Mouse (Mus musculus) right cerebral cortex, postnatal 10 days (tissue): ENCODE data around the gene Gm20388.

Experiments
- DNase-seq, 2 experiments: peaks; one replicate each; pipeline ENCODE4 v3.0.0; 2021; ENCODE audit warnings: low spot score in 2 of 2

The Gm20388 gene

DNA sequence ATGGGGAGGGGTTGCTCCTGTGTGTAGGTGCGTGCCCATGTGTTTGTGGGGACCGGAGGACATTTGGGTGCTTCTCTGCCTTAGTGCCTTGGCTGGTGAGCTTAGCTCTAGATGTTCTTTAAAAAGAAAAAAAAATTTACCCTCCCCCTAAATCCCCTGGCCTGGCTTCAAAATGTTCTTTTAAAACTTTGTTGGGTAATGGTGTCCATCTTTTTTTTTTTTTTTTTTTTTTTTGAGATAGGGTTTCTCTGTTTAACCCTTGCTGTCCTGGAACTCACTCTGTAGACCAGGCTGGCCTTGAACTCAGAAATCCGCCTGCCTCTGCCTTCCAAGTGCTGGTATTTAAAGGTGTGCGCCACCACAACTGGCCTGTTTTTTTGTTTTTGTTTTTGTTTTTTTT, 4.7 kb downstream of the Gm20388 start:
- DNase-seq, result no peak

DNA sequence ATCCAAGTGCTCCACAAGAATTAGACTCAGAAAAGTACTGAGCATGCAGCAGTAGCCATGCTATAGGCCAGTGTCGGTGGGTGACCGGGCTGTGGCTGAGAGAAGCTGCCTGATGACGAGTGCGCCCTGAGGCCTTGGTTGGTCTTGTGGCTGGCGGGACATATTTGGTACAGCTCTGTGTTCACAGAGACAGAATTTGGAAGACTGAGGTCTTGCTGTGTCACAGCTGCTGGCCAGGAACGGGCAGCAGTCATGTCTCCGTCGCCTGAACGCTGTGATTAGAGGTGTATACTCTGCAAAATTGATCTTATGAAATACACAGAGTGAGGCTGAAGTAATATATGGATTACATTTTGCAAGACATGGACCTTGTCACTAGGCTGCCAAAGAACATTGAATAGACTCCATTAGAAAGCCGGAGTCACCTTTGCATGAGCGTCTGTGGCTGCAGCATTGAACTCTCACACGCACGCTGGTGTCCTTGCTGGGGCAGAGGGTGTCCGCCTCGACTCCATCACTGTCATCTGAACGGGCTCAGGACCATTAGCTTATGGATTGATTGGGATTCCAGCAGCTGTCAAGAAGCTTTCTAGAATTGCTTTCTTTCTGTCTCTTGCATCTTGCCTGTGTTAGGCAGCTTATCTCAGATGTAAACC, 5.7 kb downstream of the Gm20388 start:
- DNase-seq, result no peak

DNA sequence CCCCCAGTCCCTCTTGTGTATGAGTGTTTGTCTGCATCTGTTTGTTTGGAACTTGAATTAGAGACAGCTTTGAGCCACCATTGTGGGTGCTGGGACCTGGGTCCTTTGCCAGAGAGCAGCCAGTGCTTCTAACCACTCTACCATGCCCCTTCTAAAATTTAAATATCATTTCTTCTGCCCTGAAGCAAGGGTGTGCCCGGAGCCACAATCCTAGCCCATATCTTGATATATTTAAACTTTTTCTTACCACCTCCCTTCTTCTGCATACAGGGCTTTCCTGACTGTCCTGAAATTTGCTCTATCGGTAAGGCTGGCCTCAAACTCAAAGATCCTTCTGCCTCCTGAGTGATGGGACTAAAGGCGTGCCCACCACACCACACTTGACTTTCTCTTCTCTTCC, 6.8 kb downstream of the Gm20388 start:
- DNase-seq, result no peak

DNA sequence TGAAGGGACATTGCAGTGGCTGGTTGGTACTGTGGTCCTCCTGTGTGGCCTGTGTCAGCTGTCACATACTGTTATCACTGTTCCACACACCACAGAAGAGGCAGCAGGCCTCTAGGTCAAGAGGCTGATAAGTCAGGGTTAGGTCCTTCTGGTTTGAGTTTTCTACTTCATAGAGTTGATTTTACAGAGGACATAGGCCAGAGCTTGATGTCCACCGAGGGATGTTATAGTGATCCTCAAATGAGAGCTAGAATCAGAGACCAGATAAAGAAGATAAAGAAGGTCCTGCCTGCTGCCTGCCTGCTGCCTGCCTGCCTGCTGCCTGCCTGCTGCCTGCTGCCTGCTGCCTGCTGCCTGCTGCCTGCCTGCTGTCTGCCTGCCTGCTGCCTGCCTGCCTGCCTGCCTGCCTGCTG, 7.5 kb downstream of the Gm20388 start:
- no peak for DNase-seq

DNA sequence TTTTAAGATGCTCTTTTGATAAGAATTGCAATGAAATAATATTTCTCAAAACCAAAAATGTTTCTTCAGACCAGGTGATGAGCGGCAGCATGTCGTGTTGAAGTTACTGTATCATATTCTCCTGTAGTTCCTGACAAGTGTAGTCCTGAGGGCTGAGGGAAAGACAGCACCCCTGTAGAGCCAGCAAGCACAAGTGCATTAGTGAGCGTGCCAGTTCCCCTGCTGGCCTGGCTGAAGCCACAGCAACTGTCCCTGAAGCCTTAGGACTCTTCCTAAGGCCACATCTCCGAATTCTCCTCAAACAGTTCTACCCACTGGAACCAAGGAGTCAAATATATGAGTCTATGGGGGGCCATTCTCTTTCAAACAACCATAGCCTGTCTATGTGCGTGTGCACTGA, 12.6 kb downstream of the Gm20388 start:
- no peak for DNase-seq

DNA sequence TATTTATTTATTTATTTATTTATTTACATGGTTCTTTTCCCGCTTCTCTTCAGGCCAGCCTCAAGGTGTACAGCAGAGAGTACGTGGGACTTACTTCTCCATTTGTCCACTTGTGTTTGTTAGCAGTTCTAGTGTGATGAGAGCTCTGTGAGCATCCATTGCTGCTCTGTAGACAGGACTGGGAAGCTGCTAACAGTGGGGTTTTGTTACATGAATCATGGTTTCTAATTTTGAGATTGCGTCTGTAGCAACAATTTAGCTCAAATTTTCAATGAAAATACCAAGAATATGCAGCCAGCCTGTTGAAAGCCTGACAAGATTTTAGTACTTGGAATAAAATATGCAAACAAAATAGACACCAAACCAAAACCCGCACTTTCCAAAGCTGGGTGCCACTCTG, 14.8 kb downstream of the Gm20388 start:
- no peak for DNase-seq

DNA sequence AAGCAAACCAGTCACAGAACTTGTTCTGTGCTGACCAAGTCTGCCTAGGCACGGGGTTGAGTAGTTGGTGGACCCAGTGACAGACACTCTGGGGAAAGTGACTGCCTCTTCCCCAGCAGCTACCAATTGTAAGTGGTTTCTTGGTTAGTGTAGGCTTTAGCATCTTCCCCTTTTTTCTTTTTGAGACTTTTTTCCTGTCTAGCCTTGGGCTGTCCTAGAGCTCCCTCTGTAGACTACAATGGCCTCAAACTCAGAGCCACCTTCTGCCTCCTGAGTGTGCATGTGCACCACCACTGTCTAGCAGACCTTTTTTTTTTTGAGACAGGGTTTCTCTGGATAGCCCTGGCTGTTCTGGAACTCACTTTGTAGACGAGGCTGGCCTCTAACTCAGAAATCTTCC, 15.8 kb downstream of the Gm20388 start:
- no peak for DNase-seq

DNA sequence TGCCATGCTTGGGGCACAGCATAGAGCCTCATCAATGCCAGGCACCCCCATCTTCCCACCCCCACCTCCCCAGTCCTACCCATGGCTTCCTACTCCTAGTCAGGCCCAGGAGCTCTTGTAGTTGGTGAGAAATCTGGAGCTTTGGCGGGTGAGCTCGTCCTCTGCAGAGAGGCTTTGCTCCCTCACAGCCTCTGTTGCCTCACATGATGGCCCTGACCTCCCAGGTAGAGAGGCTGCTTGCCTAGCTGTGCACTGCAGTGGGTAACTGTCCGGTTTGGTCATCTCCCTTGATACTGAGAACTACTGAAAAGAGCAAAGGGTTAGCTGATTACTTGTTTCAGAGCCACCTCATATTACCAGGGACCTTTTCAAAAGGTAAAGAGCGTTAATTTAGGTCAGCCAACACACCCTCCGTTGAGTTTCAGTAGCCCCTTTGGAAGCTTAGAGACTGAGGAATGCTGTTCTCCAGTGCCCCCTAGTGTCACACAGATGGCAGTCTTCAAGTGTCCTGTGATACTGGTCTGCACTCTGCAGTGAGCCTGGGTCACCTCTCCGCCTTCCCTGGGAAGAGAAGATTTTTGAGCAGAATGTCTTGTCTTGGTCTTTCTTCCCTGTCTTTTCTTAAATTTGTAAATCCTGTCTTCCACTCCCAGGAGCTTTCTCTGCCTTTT, 16.9 kb downstream of the Gm20388 start:
- DNase-seq, result peak in 1 of 2 experiments; percentile 45

DNA sequence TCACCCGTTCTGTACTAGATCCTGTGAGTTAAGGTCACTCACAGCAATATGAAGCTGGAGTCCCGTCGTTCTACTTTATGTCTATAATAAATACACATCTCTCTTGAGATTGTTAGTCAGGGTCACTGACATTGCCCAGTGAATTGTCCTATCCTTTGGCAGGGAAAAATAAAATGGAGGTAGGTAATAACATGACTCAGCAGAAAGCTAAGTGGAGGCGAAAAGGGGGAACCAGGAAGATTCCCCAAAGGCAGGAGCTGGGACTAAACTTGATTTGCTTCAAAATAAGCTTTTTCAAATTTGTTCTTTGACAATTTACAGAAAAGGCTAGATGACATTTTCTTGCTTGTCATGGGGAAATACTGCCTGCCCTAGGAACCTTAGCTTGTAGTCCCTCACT, 20.7 kb downstream of the Gm20388 start:
- no peak for DNase-seq

DNA sequence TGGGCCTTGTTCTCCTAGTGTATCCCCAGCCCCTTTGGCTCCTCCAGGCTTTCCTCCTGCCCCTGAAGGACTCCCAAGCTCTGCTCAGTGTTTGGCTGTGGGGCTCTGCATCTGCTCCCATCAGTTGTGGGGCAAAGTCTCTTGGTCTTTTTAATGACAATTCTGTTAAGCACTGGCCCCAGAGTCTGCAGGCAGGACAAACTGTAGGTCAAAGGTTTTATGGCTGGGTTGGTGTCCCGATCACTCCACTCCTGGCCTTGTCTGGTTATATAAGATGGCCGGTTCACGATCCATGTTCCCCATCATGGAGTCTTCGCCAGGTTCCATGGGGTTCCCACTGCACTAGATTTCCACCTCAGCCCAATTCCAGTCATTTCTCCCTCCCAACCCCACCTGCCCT, 23.0 kb downstream of the Gm20388 start:
- no peak for DNase-seq

DNA sequence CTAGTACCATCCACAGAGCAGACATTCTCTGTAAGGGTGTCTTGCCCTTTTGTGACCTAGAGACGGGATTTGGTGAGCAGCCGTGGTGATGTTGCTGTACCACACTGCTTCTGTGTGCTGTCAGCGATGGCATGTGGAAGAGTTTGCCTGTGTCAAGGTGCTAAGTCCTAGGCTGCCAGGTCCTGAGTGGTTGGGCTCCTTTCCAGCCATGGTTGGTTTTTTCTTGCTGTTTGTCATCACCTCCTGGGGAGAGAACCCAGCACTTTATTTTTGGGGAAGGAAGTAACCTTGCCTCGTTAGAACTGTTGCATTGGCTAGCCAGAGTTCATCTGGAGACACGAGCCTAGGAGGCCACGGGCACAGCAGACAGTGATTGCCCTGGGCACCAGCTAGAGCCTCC, 24.9 kb downstream of the Gm20388 start:
- DNase-seq, result no peak

DNA sequence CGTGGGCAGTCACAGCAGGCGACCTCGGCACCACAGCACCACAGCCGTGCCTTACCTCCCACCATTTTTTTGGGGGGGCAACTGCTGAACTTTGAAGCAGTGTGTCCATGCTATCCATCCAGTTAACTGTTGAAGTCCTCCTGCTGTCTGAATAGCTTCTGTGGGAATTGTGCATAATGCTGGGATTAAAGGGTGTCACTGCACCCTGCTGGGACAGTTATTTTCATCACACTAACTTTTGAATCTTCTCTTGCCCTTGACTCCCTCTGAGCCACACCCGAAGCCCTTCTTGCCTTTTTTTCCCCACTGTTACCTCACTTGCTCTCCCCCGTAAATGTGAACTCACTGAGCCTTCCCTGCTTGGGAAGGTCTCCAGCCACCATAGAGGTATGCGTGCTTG, 27.8 kb downstream of the Gm20388 start:
- DNase-seq, result no peak

DNA sequence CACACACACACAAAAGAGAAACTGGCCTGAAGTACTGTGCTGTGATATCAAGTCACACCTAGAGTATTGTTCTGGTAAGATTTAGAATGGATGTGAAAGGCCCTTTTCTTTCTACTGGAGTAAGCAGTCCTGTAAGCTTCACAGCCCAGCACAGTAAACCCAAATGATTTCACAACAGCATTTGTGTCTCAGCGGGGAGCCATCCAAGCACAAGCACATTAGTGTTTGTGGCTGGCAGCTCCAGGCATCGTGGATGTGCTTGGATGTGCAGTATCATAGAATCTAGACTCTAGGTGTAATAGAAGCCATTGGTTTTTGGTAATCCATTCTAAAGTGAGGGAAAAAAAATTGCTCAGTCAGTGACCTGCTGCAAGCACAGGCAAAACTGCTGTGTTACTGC, 28.7 kb downstream of the Gm20388 start:
- DNase-seq, result no peak

DNA sequence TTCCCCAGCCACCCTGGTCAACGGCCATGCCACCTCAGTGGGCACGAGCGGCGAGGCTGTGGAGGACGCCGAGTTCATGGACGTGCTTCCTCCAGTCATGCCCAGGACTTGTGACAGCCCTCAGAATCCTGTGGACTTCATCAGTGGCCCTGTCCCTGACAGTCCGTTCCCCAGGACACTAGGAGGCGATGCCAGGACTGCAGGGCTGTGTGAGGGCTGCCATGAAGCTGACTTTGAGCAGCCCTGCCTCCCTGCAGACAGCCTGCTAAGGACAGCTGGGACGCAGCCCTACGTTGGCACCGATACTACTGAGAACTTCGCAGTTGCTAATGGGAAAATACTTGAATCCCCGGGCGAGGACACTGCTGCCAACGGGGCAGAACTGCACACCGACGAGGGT, 30.8 kb downstream of the Gm20388 start:
- no peak for DNase-seq

DNA sequence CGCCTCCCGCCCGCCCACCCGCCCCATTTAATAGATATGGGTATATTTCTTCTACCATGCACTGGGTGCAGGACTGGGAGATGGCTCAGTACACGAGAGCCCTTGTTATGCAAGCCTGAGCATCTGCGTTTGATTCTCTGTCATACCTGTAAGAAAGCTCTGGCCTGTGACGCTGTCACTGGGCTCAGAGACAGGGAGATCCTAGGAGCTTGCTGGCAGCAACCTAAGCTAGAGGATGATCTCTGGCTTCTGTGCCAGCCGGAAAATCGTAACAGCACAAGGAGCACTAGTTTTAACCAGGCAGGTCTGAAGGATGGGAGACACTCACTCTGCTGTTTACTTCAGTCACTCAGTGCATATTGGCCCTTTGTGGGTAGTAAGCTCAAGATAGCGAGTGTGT, 33.0 kb downstream of the Gm20388 start:
- no peak for DNase-seq

DNA sequence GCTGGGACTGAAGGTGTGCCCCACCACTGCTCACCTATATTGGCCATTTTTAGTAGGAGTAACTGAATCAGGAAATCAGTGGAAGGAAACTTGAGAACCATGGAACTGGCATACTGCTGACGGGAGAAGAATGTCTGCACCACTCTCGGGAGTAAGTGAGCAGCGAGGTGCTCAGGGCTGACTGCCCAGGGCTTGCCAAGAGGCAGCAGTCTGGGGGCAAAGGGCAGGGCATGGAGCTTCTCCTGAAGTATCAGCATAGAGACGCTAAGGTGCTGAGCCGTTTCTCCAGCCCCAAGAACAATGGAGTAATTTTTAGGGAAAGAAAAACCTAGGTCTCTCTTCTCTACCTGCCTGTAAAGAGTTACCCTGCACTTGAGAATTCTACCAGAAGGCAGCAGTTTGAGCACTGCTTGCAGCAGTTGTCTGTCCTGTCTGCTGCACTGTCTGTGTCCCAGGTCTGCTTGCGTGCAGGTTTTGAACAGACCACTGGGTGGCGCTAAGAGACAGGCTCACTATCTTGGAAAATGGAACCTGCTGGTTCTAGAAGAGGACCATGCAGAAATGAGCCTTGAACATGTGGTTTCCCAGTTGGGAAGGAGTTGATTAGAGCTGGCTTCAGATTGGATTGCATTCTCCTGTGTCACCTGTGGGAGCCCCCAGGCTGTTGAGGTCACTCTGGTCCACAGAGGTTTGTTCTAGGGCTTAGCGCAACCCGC, 33.6 kb downstream of the Gm20388 start:
- peak; percentile 79 to 86 for DNase-seq

DNA sequence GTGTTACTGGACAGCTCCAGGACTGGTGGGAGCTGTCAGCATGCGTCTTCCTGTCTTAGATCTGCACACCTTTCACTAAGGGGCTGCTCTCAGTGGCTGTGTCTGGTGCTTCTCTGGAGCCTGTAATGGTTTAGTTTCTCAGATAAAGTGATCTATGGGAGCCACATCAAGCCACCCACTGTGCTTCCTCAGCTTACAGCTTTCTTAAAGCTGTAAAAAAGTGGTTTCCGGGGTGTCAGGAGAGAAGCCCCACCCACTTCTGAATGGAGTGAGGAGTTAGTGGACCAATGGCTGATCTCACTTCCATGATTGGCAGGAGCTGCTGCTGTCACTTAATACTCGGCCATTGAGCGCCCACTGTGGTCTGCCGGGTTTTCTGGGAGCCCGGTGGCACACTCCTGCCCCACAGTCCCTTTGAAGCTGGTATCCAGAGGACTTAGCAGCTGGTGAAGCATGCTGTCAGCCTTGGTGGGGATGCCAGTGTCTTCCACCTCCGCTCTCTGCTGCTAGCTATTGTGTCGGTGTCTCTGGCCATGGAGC, 35.8 kb downstream of the Gm20388 start:
- DNase-seq, result no peak

DNA sequence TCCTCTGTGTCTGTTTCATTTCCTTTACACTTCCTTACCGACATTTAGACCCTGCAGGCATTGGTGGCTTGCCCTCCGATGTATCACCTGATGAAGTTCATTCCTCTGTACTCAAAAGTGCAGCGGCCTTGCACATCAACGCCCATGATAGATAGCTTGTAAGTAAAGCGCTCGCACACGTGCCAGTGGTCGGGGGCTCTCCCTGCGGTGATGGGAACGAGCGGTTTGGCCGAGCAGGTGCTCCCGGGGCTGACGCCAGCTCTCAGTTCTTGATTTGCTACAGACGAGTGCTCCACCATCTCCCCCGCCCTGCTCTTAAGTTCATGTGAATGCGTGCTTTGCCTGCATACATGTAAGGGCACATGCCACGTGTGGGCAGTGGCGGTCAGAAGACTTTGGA, 37.0 kb downstream of the Gm20388 start:
- DNase-seq, result no peak

DNA sequence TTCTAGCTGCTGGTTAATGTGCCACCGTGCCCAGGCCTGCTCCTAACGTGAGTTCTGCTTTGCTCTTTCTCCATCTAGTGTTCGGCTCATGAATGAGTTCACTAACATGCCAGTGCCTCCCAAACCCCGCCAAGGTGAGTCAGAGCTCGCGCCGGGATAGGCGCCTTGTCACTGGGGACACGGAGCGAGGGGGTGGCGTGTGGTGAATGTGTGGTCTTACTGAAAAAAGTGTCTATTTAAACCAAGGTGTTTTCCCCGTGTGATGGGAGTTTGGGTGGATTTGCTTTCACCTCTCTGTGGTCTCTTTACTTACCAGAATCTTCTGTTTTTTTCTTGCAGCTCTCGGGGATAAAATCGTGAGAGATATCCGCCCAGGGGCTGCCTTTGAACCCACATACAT, 37.7 kb downstream of the Gm20388 start:
- DNase-seq, result no peak

DNA sequence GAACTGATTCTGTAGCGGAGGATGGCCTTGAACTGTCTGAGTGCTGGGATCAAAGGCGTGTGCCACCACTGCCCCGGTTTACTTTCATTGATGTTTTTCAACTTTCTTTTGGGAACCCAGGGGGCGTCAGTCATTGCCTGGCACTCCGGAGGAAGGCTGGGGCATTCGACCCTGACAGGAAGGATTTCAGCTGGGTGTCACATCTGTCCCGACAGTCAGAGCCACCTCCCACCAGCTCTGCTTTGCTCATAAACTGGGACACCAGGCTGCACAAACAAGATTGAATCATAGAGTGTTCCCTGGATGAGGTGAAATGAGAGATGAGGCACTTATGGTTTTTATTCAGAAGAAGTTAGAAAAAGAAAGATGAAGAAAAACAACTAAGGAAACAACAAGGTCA, 41.6 kb downstream of the Gm20388 start:
- DNase-seq, result no peak

DNA sequence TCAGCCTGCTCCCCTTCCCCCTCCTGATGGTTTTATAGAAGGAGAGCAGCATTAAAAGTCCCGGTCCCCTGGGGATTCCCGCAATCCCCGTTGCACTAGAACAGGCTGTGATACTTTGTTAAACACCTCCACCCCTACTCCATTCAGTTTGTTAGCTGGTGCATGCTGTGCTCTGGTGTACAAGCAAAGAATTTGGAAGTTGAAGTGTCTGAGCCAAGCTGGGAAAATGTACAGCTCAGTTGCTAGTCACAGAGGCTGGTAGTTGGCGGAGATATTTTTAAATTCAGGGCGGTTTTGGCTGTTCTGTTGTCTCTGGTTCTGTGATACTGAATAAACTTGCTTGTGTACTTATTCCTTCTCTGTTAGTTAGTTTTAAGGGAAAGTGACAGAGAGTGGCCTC, 42.1 kb downstream of the Gm20388 start:
- DNase-seq, result peak; percentile 48 to 62

DNA sequence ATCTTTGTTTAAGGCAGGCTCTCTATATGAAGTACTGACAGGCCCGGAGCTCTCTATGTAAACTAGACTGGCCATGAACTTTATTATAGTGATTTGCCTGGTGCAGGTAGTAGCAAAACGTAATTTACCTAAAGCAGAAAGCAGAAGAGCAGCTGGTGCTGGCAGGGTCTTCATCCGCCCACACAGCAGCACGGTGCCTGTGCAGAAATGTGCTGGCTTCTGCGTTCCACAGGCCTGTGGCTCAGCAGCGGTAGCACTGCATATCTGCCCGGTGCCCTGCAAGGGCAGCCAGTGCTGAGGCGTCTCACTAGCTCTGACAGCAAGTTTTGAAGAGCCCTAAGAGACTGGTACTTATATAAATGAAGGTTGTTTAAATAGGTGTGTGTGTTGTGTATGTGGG, 44.7 kb downstream of the Gm20388 start:
- DNase-seq, result peak in 1 of 2 experiments; percentile 53

DNA sequence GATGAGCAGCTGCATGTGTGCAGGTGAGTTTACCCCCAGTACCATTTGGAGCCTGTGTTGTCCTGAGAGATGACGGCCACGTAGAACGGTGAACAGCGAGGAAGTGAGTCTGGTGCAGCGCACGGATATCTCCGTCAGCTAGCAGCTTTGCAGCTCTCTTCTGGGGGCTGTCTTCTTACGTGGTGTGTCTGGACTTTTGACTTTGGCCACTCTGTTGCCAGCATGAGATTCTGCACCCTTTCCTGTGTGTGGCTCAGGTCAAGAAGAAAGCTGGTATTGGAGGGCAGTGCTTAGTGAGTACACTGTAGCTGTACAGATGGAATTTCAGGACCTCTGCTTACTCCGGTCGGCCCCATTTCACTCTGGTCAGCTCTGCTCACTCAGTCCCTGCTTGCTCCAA, 47.4 kb downstream of the Gm20388 start:
- no peak for DNase-seq
